Mouse (Mus musculus) olfactory bulb, adult 2 months (tissue): ENCODE measurements around the gene Emid1. TPM values are rescaled to one million over a fixed set of nuclear protein-coding genes. Genes with fewer than 3 reads are reported as not detected.
A peak's percentile ranks its signal among the peaks of the same experiment; 100 is the strongest.

ENCODE experiments used
- H3K27ac ChIP-seq: fragments of 200-500 bp; 2 replicates; pipeline ENCODE4 v1.5.1; 2012; ENCODE audit warnings: low read depth, low read length; ENCODE audit not compliant: insufficient read depth
- H3K4me1 ChIP-seq: fragments of 200-500 bp; 2 replicates; pipeline ENCODE4 v1.6.1; 2012; ENCODE audit warnings: low read length; ENCODE audit not compliant: control insufficient read depth, insufficient read depth
- H3K4me3 ChIP-seq: fragments of 200-500 bp; 2 replicates; pipeline ENCODE4 v1.5.1; 2012; ENCODE audit warnings: mild to moderate bottlenecking, low read depth, low read length, moderate library complexity; ENCODE audit not compliant: insufficient read depth
- CTCF ChIP-seq: fragments of 200-500 bp; IDR thresholded peaks from 2 replicates; pipeline ENCODE4 v1.5.1; 2012; ENCODE audit warnings: low read depth, mild to moderate bottlenecking, low read length, moderate library complexity; ENCODE audit not compliant: insufficient read depth
- POLR2A ChIP-seq: fragments of 200-500 bp; IDR thresholded peaks from 2 replicates; pipeline ENCODE4 v1.6.1; 2012; ENCODE audit warnings: mild to moderate bottlenecking, low read depth, low read length, moderate library complexity; ENCODE audit not compliant: insufficient read depth
- WGBS: fragments of 180-500 bp; shearing (Covaris S2); methylation state at CpG from one replicate; pipeline ENCODE4 v1.1.7; 2018; 5-methylcytosine and 5-hydroxymethylcytosine counted together
- polyA plus RNA-seq: library from polyadenylated mRNA; stranded (reverse); fragments of >200 nt; gene quantifications from 2 replicates; pipeline ENCODE4 v1.2.4, GENCODE M21; 2012; ENCODE audit warnings: low replicate concordance; ENCODE audit not compliant: missing spikeins, insufficient read depth, insufficient read length

The Emid1 gene
- polyA plus RNA-seq, 1 experiment, result not detected

- Histone ChIP-seq H3K27ac (no peak overlapping the region), H3K4me1 (peaks cover 21% of the 10 kb centered on the region), H3K4me3 (no peak overlapping the region)
- TF ChIP-seq POLR2A (no peak), CTCF (no peak)
- WGBS, result 86% methylated on average over 9 of the region's 9 CpGs
Observed at GRCm38 (mm10) chr11:5184832-5185231, 32.8 kb upstream of the Emid1 start.

GRCm38 (mm10) chr11:5184250-5184649, 32.2 kb upstream of the Emid1 start:
- Histone ChIP-seq H3K4me3 (no peak overlapping the region), H3K27ac (no peak overlapping the region), H3K4me1 (peaks cover 16% of the 10 kb centered on the region)
- WGBS, result 32% methylated on average over 9 of the region's 9 CpGs
- no peak for TF ChIP-seq CTCF
- TF ChIP-seq POLR2A, result no peak

GRCm38 (mm10) chr11:5182870-5183269, 30.8 kb upstream of the Emid1 start:
- WGBS, result 86% methylated on average over 4 of the region's 4 CpGs
- Histone ChIP-seq H3K27ac (no peak overlapping the region), H3K4me3 (no peak overlapping the region), H3K4me1 (peaks cover 14% of the 10 kb centered on the region)
- TF ChIP-seq POLR2A (no peak), CTCF (no peak)

- WGBS, result 28% methylated on average over 13 of the region's 13 CpGs
- Histone ChIP-seq H3K4me3 (no peak overlapping the region), H3K27ac (no peak overlapping the region), H3K4me1 (peaks cover 14% of the 10 kb centered on the region)
- TF ChIP-seq POLR2A, result no peak
- TF ChIP-seq CTCF, result peak; percentile 98
Observed at GRCm38 (mm10) chr11:5181850-5182404, 29.9 kb upstream of the Emid1 start.

- TF ChIP-seq CTCF (no peak), POLR2A (no peak)
- peaks cover 13% of the 10 kb centered on the region for H3K4me1 ChIP-seq
- no peak overlapping the region for H3K4me3 ChIP-seq
- no peak overlapping the region for H3K27ac ChIP-seq
- WGBS, result 64% methylated on average over 8 of the region's 8 CpGs
Observed at GRCm38 (mm10) chr11:5179391-5179790, 27.3 kb upstream of the Emid1 start.

GRCm38 (mm10) chr11:5177171-5177570, 25.1 kb upstream of the Emid1 start:
- Histone ChIP-seq H3K4me3 (no peak overlapping the region), H3K27ac (no peak overlapping the region), H3K4me1 (peaks cover 25% of the 10 kb centered on the region)
- TF ChIP-seq POLR2A (no peak), CTCF (no peak)
- 88% methylated on average over 12 of the region's 12 CpGs for WGBS

GRCm38 (mm10) chr11:5176685-5177084, 24.6 kb upstream of the Emid1 start:
- TF ChIP-seq CTCF (no peak), POLR2A (no peak)
- WGBS, result 77% methylated on average over 8 of the region's 8 CpGs
- Histone ChIP-seq H3K27ac (no peak overlapping the region), H3K4me1 (peaks cover 29% of the 10 kb centered on the region), H3K4me3 (no peak overlapping the region)

- Histone ChIP-seq H3K4me3 (no peak overlapping the region), H3K27ac (no peak overlapping the region), H3K4me1 (peaks cover 29% of the 10 kb centered on the region)
- no peak for TF ChIP-seq CTCF
- TF ChIP-seq POLR2A, result no peak
- WGBS, result 91% methylated on average over 2 of the region's 2 CpGs
Observed at GRCm38 (mm10) chr11:5175866-5176265, 23.8 kb upstream of the Emid1 start.

- TF ChIP-seq CTCF (no peak), POLR2A (no peak)
- H3K4me1 ChIP-seq, result peaks cover 29% of the 10 kb centered on the region
- H3K4me3 ChIP-seq, result no peak overlapping the region
- WGBS, result 97% methylated on average over 7 of the region's 7 CpGs
- H3K27ac ChIP-seq, result no peak overlapping the region
Observed at GRCm38 (mm10) chr11:5175141-5175540, 23.1 kb upstream of the Emid1 start.

- peaks cover 31% of the 10 kb centered on the region for H3K4me1 ChIP-seq
- peak overlapping the region; percentile 77 for H3K27ac ChIP-seq
- H3K4me3 ChIP-seq, result no peak overlapping the region
- 20% methylated on average over 3 of the region's 3 CpGs for WGBS
- TF ChIP-seq POLR2A, result no peak
- no peak for TF ChIP-seq CTCF
Observed at GRCm38 (mm10) chr11:5172861-5173260, 20.8 kb upstream of the Emid1 start.
